Mouse (Mus musculus) ES-E14 (cell line): Measurements from ENCODE around the gene Elp5. TPM values are rescaled to one million over a fixed set of nuclear protein-coding genes. Genes with fewer than 3 reads are reported as not detected.

ENCODE experiments used
- DNase-seq: peaks from one replicate; pipeline ENCODE4 v3.0.0-alpha.2; 2013; ENCODE audit warnings: low read depth, low spot score
- H3K27ac ChIP-seq: 2 replicates; pipeline ENCODE4 v1.5.1; 2012; ENCODE audit warnings: low read depth, mild to moderate bottlenecking, low read length, moderate library complexity, mixed read lengths; ENCODE audit not compliant: poor library complexity, insufficient read depth, severe bottlenecking
- H3K36me3 ChIP-seq: 2 replicates; pipeline ENCODE4 v1.6.1; 2012; ENCODE audit warnings: mild to moderate bottlenecking, low read length, moderate library complexity, mixed read lengths; ENCODE audit not compliant: control insufficient read depth, poor library complexity, insufficient read depth, severe bottlenecking
- H3K4me1 ChIP-seq, 2 experiments: fragments of 150-350 bp in 1 of 2; sonication (generic) in 1 of 2; 2 replicates each; pipeline ENCODE4 v1.6.1; 2012; ENCODE audit warnings: low read length in 2 of 2, mild to moderate bottlenecking in 1 of 2, mixed read lengths in 1 of 2; ENCODE audit not compliant: control insufficient read depth in 2 of 2, insufficient read depth in 2 of 2, poor library complexity in 1 of 2
- H3K4me3 ChIP-seq, 2 experiments: fragments of 150-350 bp in 1 of 2; sonication (generic) in 1 of 2; 2 replicates each; pipeline ENCODE4 v1.5.1; 2012; ENCODE audit warnings: low read length in 2 of 2, low read depth in 1 of 2, mild to moderate bottlenecking in 1 of 2, mixed read lengths in 1 of 2; ENCODE audit not compliant: insufficient read depth in 1 of 2, poor library complexity in 1 of 2, severe bottlenecking in 1 of 2
- H3K9ac ChIP-seq: 2 replicates; pipeline ENCODE4 v1.6.1; 2012; ENCODE audit warnings: low read depth, mild to moderate bottlenecking, low read length, mixed read lengths; ENCODE audit not compliant: poor library complexity, insufficient read depth, severe bottlenecking
- H3K9me3 ChIP-seq: fragments of 150-350 bp; sonication (generic); 2 replicates; pipeline ENCODE4 v1.6.1; 2012; ENCODE audit warnings: low read depth, mild to moderate bottlenecking, low read length; ENCODE audit not compliant: control insufficient read depth, insufficient read depth
- CHD2 ChIP-seq: IDR thresholded peaks from 2 replicates; pipeline ENCODE4 v1.6.1; 2014; ENCODE audit warnings: mild to moderate bottlenecking, low read depth, low read length, inconsistent platforms
- HCFC1 ChIP-seq: IDR thresholded peaks from 2 replicates; pipeline ENCODE4 v1.6.1; 2012; ENCODE audit warnings: low read length, inconsistent platforms, borderline replicate concordance; ENCODE audit not compliant: insufficient read depth
- MAFK ChIP-seq: IDR thresholded peaks from 2 replicates; pipeline ENCODE4 v1.6.1; 2014; ENCODE audit warnings: mild to moderate bottlenecking, low read depth, low read length, inconsistent platforms; ENCODE audit not compliant: insufficient read depth
- ZC3H11A ChIP-seq: IDR thresholded peaks from 2 replicates; pipeline ENCODE4 v1.6.1; 2012; ENCODE audit warnings: low read depth, mild to moderate bottlenecking, inconsistent platforms, low read length, borderline replicate concordance
- ZNF384 ChIP-seq: IDR thresholded peaks from 2 replicates; pipeline ENCODE4 v1.6.1; 2012; ENCODE audit warnings: low read depth, low read length, inconsistent platforms
- in situ Hi-C, 2 experiments: fragments of 600-800 bp; cut with MboI; formaldehyde crosslinking; loops; one replicate each; pipeline ENCODE4 v1.15.1; 2025; ENCODE audit warnings: low sequenced_read_pairs in 2 of 2, inconsistent platforms in 1 of 2; ENCODE audit not compliant: unreplicated experiment in 2 of 2
- total RNA-seq: library from RNA; depleted of rRNA; stranded (reverse); fragments of 300-350 nt; gene quantifications from 2 replicates; pipeline ENCODE4 v1.2.3, GENCODE M21; 2012

The Elp5 gene
- total RNA-seq, 1 experiment, result 87.9 TPM

GRCm38 (mm10) chr11:70020022-70020631, 37.8 kb upstream of the Elp5 start:
- in situ Hi-C loops, result no loop called here
- Histone ChIP-seq H3K9me3 (no peaks in the 10 kb centered on the region), H3K36me3 (no peaks in the 10 kb centered on the region), H3K4me3 (no peak overlapping the region), H3K27ac (no peak overlapping the region), H3K4me1 (peaks cover 0 to 17% of the 10 kb centered on the region in 2 experiments; a peak in 1 of 4 replicates), H3K9ac (no peak overlapping the region)
- no peak for DNase-seq
- TF ChIP-seq ZC3H11A (no peak), ZNF384 (no peak), CHD2 (no peak), MAFK (no peak), HCFC1 (no peak)

DNA sequence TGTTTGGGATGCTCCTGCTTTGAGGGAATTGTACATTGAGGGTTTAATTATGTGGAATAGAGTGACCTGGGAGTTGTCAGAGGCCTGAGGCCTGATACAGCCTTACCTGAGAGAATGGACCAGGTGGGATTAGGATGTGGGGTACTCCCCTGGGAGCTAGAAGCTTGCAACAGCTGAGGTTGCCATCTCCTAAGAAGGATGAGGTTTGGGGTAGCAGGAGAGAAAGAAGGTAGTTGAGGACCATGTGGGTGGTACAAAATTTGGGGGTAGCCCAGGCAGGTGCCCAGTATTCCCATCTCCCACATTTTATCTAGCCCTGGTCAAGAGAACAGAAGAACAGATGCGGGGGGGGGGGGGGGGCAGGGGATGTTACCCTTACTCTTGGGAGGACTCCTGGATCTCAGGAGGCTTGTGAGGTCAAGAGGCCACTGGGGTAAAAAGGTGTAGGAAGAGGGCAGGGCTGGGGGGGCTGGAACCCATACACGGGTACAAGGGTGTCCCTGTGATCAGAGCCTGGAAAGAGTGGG, 37.2 kb upstream of the Elp5 start:
- Histone ChIP-seq H3K27ac (no peak overlapping the region), H3K4me3 (no peak overlapping the region)
- no peak for DNase-seq

GRCm38 (mm10) chr11:70018131-70018990, 36.0 kb upstream of the Elp5 start:
- Histone ChIP-seq H3K27ac (0 out of 2 replicates have a peak overlapping the region, but pooled peaks have one; percentile 13), H3K9ac (peak overlapping the region; percentile 58; the same call in 1 of the 2 replicates), H3K4me3 (peak overlapping the region; percentile 10 to 73; a peak in 3 of 4 replicates), H3K36me3 (peaks cover 2% of the 10 kb centered on the region; the same call in 1 of the 2 replicates), H3K9me3 (no peaks in the 10 kb centered on the region), H3K4me1 (peaks cover 0 to 20% of the 10 kb centered on the region in 2 experiments; a peak in 1 of 4 replicates)
- TF ChIP-seq HCFC1 (no peak), MAFK (no peak), ZC3H11A (no peak), ZNF384 (no peak), CHD2 (no peak)
- no peak for DNase-seq
- in situ Hi-C loops, result no loop called here

More for the DNA sequence above, 37.2 kb upstream of the Elp5 start:
- Histone ChIP-seq H3K4me1 (peaks cover 0 to 17% of the 10 kb centered on the region in 2 experiments; a peak in 1 of 4 replicates), H3K9ac (no peak overlapping the region), H3K36me3 (no peaks in the 10 kb centered on the region), H3K9me3 (no peaks in the 10 kb centered on the region)
- TF ChIP-seq CHD2, result no peak
- TF ChIP-seq HCFC1, result no peak
- TF ChIP-seq ZNF384, result no peak
- no peak for TF ChIP-seq MAFK
- no peak for TF ChIP-seq ZC3H11A
- in situ Hi-C loops, result no loop called here

DNA sequence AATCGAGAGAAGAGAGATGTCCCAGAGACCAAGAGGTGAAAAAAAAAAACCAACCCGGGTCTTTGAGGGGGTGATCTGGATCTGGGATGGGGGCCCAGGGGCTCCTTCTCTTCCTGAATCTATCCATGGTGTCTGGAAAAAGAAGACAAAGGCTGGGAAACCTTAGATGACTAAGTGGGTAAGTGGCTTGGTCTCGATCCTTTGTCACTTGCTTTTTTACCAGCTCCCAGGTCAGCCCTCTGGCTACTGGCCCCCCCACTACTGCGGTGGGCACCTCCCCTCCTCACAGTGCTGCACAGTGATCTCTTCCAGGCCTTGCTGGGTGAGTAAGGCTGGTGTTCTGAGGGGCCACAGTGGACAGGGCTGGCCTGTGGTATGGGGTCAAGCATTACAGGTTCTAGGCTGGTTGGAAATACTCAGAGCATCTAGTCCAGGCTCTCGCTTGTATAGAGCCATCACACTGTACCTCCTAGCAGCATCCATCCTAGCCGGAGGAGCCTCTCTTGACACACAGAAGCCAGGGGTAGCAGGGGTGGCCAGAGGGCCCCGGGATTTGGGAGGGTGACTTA, 35.0 kb upstream of the Elp5 start:
- no peak overlapping the region for H3K9ac ChIP-seq
- in situ Hi-C loops, result no loop called here
- H3K4me1 ChIP-seq, result peaks cover 0 to 20% of the 10 kb centered on the region in 2 experiments; a peak in 1 of 4 replicates
- H3K9me3 ChIP-seq, result no peaks in the 10 kb centered on the region
- peaks cover 5% of the 10 kb centered on the region for H3K36me3 ChIP-seq
- DNase-seq, result no peak
- no peak overlapping the region for H3K27ac ChIP-seq
- TF ChIP-seq HCFC1, result no peak
- TF ChIP-seq ZNF384, result no peak
- TF ChIP-seq CHD2, result no peak
- TF ChIP-seq MAFK, result no peak
- TF ChIP-seq ZC3H11A, result no peak
- no peak overlapping the region for H3K4me3 ChIP-seq
